Mouse (Mus musculus): ENCODE data around the gene Gm12695. TPM values are rescaled to one million over a fixed set of nuclear protein-coding genes. Genes with fewer than 3 reads are reported as not detected.

Gene Gm12695
- total RNA-seq (2014; rRNA removed; ENCODE audit: low replicate concordance) (not detected in 2 replicates), polyA plus RNA-seq (2015; fragmentation: Nextera tagmentation; extraction: Ambion mirVana) (0.18 TPM in 1 of 2 replicates, not detected in the other)

GRCm38 (mm10) chr4:96785086-96785485 lies at the start of gene Gm12695:
Gm12695 (minus strand) TSS chr4:96785186.
- Histone ChIP-seq H3K27ac (ENCODE audit: low read depth) (no peak within 1 kb of the TSS), H3K4me3 (ENCODE audit: low read depth, low read length) (no peak within 1 kb of the TSS), H3K9me3 (replicated peaks; ENCODE audit: control insufficient read depth, low read length) (no peaks in the 10 kb centered on the region), H3K4me2 (ENCODE audit: low read depth, low read length) (no peak within 1 kb of the TSS), H3K36me3 (replicated peaks; ENCODE audit: control insufficient read depth, insufficient read depth, low read length) (no peaks in the 10 kb centered on the region), H3K27me3 (ENCODE audit: control insufficient read depth, insufficient read depth, low read length) (no peaks in the 10 kb centered on the region), H3K9ac (replicated peaks; ENCODE audit: low read depth, low read length) (no peak within 1 kb of the TSS), H3K4me1 (ENCODE audit: control insufficient read depth, insufficient read depth) (no peaks in the 10 kb centered on the region)
- ATAC-seq (ENCODE audit: insufficient read depth, low read depth): no peak
- 78% methylated on average over 3 of the region's 3 CpGs for WGBS
- no peak for DNase-seq (ENCODE audit: low spot score)
- TF ChIP-seq CTCF (IDR thresholded peaks at IDR 0.05; ENCODE audit: low read depth): no peak
- no peak for TF ChIP-seq EP300 (IDR thresholded peaks at IDR 0.05; ENCODE audit: low read depth)

GRCm38 (mm10) chr4:96825540-96826045 lies 40.6 kb upstream of the Gm12695 start:
- H3K27ac ChIP-seq (ENCODE audit: low read depth): no peak overlapping the region
- ATAC-seq (ENCODE audit: insufficient read depth, low read depth): no peak
- no peaks in the 10 kb centered on the region for H3K9me3 ChIP-seq (replicated peaks; ENCODE audit: control insufficient read depth, low read length)
- TF ChIP-seq EP300 (IDR thresholded peaks at IDR 0.05; ENCODE audit: low read depth) (no peak), CTCF (IDR thresholded peaks at IDR 0.05; ENCODE audit: low read depth) (no peak)
- DNase-seq (ENCODE audit: low spot score): no peak
- 67% methylated on average over 4 of the region's 4 CpGs for WGBS
- H3K4me1 ChIP-seq (ENCODE audit: control insufficient read depth, insufficient read depth): no peaks in the 10 kb centered on the region
- H3K9ac ChIP-seq (replicated peaks; ENCODE audit: low read depth, low read length): no peak overlapping the region
- H3K36me3 ChIP-seq (replicated peaks; ENCODE audit: control insufficient read depth, insufficient read depth, low read length): no peaks in the 10 kb centered on the region
- no peaks in the 10 kb centered on the region for H3K27me3 ChIP-seq (ENCODE audit: control insufficient read depth, insufficient read depth, low read length)
- no peak overlapping the region for H3K4me2 ChIP-seq (ENCODE audit: low read depth, low read length)
- no peak overlapping the region for H3K4me3 ChIP-seq (ENCODE audit: low read depth, low read length)

- Histone ChIP-seq H3K9me3 (replicated peaks; ENCODE audit: control insufficient read depth, low read length) (no peaks in the 10 kb centered on the region), H3K36me3 (replicated peaks; ENCODE audit: control insufficient read depth, insufficient read depth, low read length) (no peaks in the 10 kb centered on the region), H3K4me1 (ENCODE audit: control insufficient read depth, insufficient read depth) (no peaks in the 10 kb centered on the region), H3K4me3 (ENCODE audit: low read depth, low read length) (no peak overlapping the region), H3K27me3 (ENCODE audit: control insufficient read depth, insufficient read depth, low read length) (no peaks in the 10 kb centered on the region), H3K27ac (ENCODE audit: low read depth) (no peak overlapping the region), H3K9ac (replicated peaks; ENCODE audit: low read depth, low read length) (no peak overlapping the region), H3K4me2 (ENCODE audit: low read depth, low read length) (no peak overlapping the region)
- DNase-seq (ENCODE audit: low spot score) (no peak), ATAC-seq (ENCODE audit: insufficient read depth, low read depth) (no peak)
- TF ChIP-seq EP300 (IDR thresholded peaks at IDR 0.05; ENCODE audit: low read depth): no peak
- TF ChIP-seq CTCF (IDR thresholded peaks at IDR 0.05; ENCODE audit: low read depth): no peak
- WGBS: 55% methylated on average over 6 of the region's 6 CpGs
Measured at GRCm38 (mm10) chr4:96806824-96807808, 22.1 kb upstream of the Gm12695 start.

GRCm38 (mm10) chr4:96799380-96800157 lies 14.6 kb upstream of the Gm12695 start:
- Histone ChIP-seq H3K27me3 (ENCODE audit: control insufficient read depth, insufficient read depth, low read length) (no peaks in the 10 kb centered on the region), H3K9ac (replicated peaks; ENCODE audit: low read depth, low read length) (no peak overlapping the region), H3K4me1 (ENCODE audit: control insufficient read depth, insufficient read depth) (no peaks in the 10 kb centered on the region), H3K36me3 (replicated peaks; ENCODE audit: control insufficient read depth, insufficient read depth, low read length) (no peaks in the 10 kb centered on the region), H3K9me3 (replicated peaks; ENCODE audit: control insufficient read depth, low read length) (no peaks in the 10 kb centered on the region), H3K27ac (ENCODE audit: low read depth) (no peak overlapping the region), H3K4me3 (ENCODE audit: low read depth, low read length) (no peak overlapping the region), H3K4me2 (ENCODE audit: low read depth, low read length) (no peak overlapping the region)
- ATAC-seq (ENCODE audit: insufficient read depth, low read depth) (no peak), DNase-seq (ENCODE audit: low spot score) (peak; percentile 16)
- TF ChIP-seq EP300 (IDR thresholded peaks at IDR 0.05; ENCODE audit: low read depth) (no peak), CTCF (IDR thresholded peaks at IDR 0.05; ENCODE audit: low read depth) (peak; percentile 57)
- WGBS: 36% methylated on average over 7 of the region's 7 CpGs

GRCm38 (mm10) chr4:96797583-96797982 lies 12.6 kb upstream of the Gm12695 start:
- Histone ChIP-seq H3K4me2 (ENCODE audit: low read depth, low read length) (no peak overlapping the region), H3K9ac (replicated peaks; ENCODE audit: low read depth, low read length) (no peak overlapping the region), H3K27me3 (ENCODE audit: control insufficient read depth, insufficient read depth, low read length) (no peaks in the 10 kb centered on the region), H3K9me3 (replicated peaks; ENCODE audit: control insufficient read depth, low read length) (no peaks in the 10 kb centered on the region), H3K36me3 (replicated peaks; ENCODE audit: control insufficient read depth, insufficient read depth, low read length) (no peaks in the 10 kb centered on the region), H3K4me3 (ENCODE audit: low read depth, low read length) (no peak overlapping the region), H3K27ac (ENCODE audit: low read depth) (no peak overlapping the region), H3K4me1 (ENCODE audit: control insufficient read depth, insufficient read depth) (no peaks in the 10 kb centered on the region)
- TF ChIP-seq CTCF (IDR thresholded peaks at IDR 0.05; ENCODE audit: low read depth) (no peak), EP300 (IDR thresholded peaks at IDR 0.05; ENCODE audit: low read depth) (no peak)
- peak; percentile 77 for ATAC-seq (ENCODE audit: insufficient read depth, low read depth)
- peak; percentile 45 for DNase-seq (ENCODE audit: low spot score)
- 40% methylated on average over 1 of the region's 1 CpGs for WGBS

All from heart, postnatal 0 days (tissue).